Mouse (Mus musculus) limb, embryonic 14.5 days (tissue): ENCODE measurements around the gene Hsd17b13. TPM values are rescaled to one million over a fixed set of nuclear protein-coding genes. Genes with fewer than 3 reads are reported as not detected.
A peak's percentile ranks its signal among the peaks of the same experiment; 100 is the strongest.

Source experiments
- ATAC-seq: fragments of 200-750 bp; cut with Nextera tagmentation; 2 replicates; pipeline ENCODE4 v1.8.0; 2017; ENCODE audit warnings: low read depth, moderate number of reproducible peaks, moderate TSS enrichment; ENCODE audit not compliant: low FRiP score
- DNase-seq: peaks from one replicate; pipeline ENCODE4 v3.0.0-alpha.2; 2015; ENCODE audit warnings: low spot score
- H3K27ac ChIP-seq: fragments of 300-500 bp; sonication (generic); replicated peaks from 2 replicates; pipeline ENCODE4 v1.5.1; 2014; ENCODE audit warnings: low read depth, mild to moderate bottlenecking, low read length, moderate library complexity, mixed read lengths
- H3K27me3 ChIP-seq: fragments of 300-500 bp; sonication (generic); 2 replicates; pipeline ENCODE4 v1.6.1; 2014; ENCODE audit warnings: low read length, mixed read lengths; ENCODE audit not compliant: control insufficient read depth, insufficient read depth
- H3K36me3 ChIP-seq: fragments of 300-500 bp; sonication (generic); 2 replicates; pipeline ENCODE4 v1.6.1; 2014; ENCODE audit warnings: mild to moderate bottlenecking, low read length, moderate library complexity, mixed read lengths; ENCODE audit not compliant: control insufficient read depth, insufficient read depth
- H3K4me1 ChIP-seq: fragments of 300-500 bp; sonication (generic); 2 replicates; pipeline ENCODE4 v1.6.1; 2014; ENCODE audit warnings: antibody characterized with exemption, low read length, mixed read lengths; ENCODE audit not compliant: control insufficient read depth, insufficient read depth
- H3K4me2 ChIP-seq: fragments of 300-500 bp; sonication (generic); replicated peaks from 2 replicates; pipeline ENCODE4 v1.6.1; 2014; ENCODE audit warnings: low read depth, mild to moderate bottlenecking, low read length, moderate library complexity; ENCODE audit not compliant: severe bottlenecking
- H3K4me3 ChIP-seq: fragments of 300-500 bp; sonication (generic); replicated peaks from 2 replicates; pipeline ENCODE4 v1.5.1; 2014; ENCODE audit warnings: low read length
- H3K9ac ChIP-seq: fragments of 300-500 bp; sonication (generic); 2 replicates; pipeline ENCODE4 v1.6.1; 2014; ENCODE audit warnings: mild to moderate bottlenecking, low read depth, low read length, moderate library complexity; ENCODE audit not compliant: severe bottlenecking
- H3K9me3 ChIP-seq: fragments of 300-500 bp; sonication (generic); 2 replicates; pipeline ENCODE4 v1.6.1; 2016; ENCODE audit warnings: low read length; ENCODE audit not compliant: control insufficient read depth
- POLR2A ChIP-seq: fragments of 200-500 bp; IDR thresholded peaks from 2 replicates; pipeline ENCODE4 v1.8.0; 2012; ENCODE audit warnings: inconsistent platforms, mild to moderate bottlenecking, moderate library complexity, borderline replicate concordance; ENCODE audit not compliant: insufficient read depth, insufficient read length; ENCODE audit errors: extremely low read depth
- WGBS: fragments of 180-500 bp; shearing (Covaris S2); extraction: QIAGEN DNeasy Blood & Tissue Kit; methylation state at CpG from one replicate; pipeline ENCODE4 v1.1.7; 2014; 5-methylcytosine and 5-hydroxymethylcytosine counted together
- polyA plus RNA-seq, 2 experiments: library from polyadenylated mRNA; depleted of rRNA in 1 of 2; stranded (reverse) in 1 of 2; unstranded in 1 of 2; fragments of >200 nt; fragmentation: Nextera tagmentation in 1 of 2; extraction: Ambion mirVana in 1 of 2; gene quantifications; 2 replicates each; pipeline versions ENCODE4 v1.2.1 to v1.2.3; 2012 to 2014

Hsd17b13 gene
- polyA plus RNA-seq, 2 experiments: 0.04 to 0.17 TPM

GRCm38 (mm10) chr5:104022558-104022957, 45.3 kb upstream of the Hsd17b13 start:
- Histone ChIP-seq H3K9ac (0 out of 2 replicates have a peak overlapping the region, but pooled peaks have one; percentile 62), H3K4me1 (peaks cover 8% of the 10 kb centered on the region), H3K4me2 (peak overlapping the region; percentile 78), H3K36me3 (no peaks in the 10 kb centered on the region), H3K27ac (no peak overlapping the region), H3K27me3 (no peaks in the 10 kb centered on the region), H3K4me3 (peak overlapping the region; percentile 51), H3K9me3 (no peaks in the 10 kb centered on the region)
- 10% methylated on average over 5 of the region's 5 CpGs for WGBS
- TF ChIP-seq POLR2A: no peak
- DNase-seq (no peak), ATAC-seq (no peak)

GRCm38 (mm10) chr5:104021597-104022378, 44.6 kb upstream of the Hsd17b13 start, which contains the start of gene Hsd17b11:
Gene Hsd17b11, minus strand, starts transcription at chr5:104021919.
- ATAC-seq: peak; percentile 89
- DNase-seq: peak; percentile 88
- H3K9ac ChIP-seq: peak within 1 kb of the TSS; percentile 62
- H3K27ac ChIP-seq: peak within 1 kb of the TSS; percentile 43
- no peaks in the 10 kb centered on the region for H3K27me3 ChIP-seq
- peaks cover 8% of the 10 kb centered on the region for H3K4me1 ChIP-seq
- H3K4me2 ChIP-seq: peak within 1 kb of the TSS; percentile 78
- 1% methylated on average over 31 of the region's 31 CpGs for WGBS
- peak within 1 kb of the TSS; percentile 51 for H3K4me3 ChIP-seq
- H3K36me3 ChIP-seq: no peaks in the 10 kb centered on the region
- peak; percentile 44; the same call in 1 of the 2 replicates for TF ChIP-seq POLR2A
- H3K9me3 ChIP-seq: no peaks in the 10 kb centered on the region

- H3K4me3 ChIP-seq: no peak overlapping the region
- 0 out of 2 replicates have a peak, but pooled peaks cover 4% of the 10 kb centered on the region for H3K36me3 ChIP-seq
- H3K9ac ChIP-seq: no peak overlapping the region
- no peak for TF ChIP-seq POLR2A
- no peak overlapping the region for H3K27ac ChIP-seq
- ATAC-seq: no peak
- no peaks in the 10 kb centered on the region for H3K9me3 ChIP-seq
- no peaks in the 10 kb centered on the region for H3K4me1 ChIP-seq
- no peaks in the 10 kb centered on the region for H3K27me3 ChIP-seq
- no peak for DNase-seq
- H3K4me2 ChIP-seq: no peak overlapping the region
Measured at GRCm38 (mm10) chr5:104011419-104011818, 34.2 kb upstream of the Hsd17b13 start.

- WGBS: 95% methylated on average over 7 of the region's 7 CpGs
- Histone ChIP-seq H3K27me3 (no peaks in the 10 kb centered on the region), H3K4me1 (no peaks in the 10 kb centered on the region), H3K4me2 (no peak overlapping the region), H3K27ac (no peak overlapping the region), H3K36me3 (0 out of 2 replicates have a peak, but pooled peaks cover 4% of the 10 kb centered on the region), H3K4me3 (no peak overlapping the region), H3K9me3 (no peaks in the 10 kb centered on the region), H3K9ac (no peak overlapping the region)
- DNase-seq (no peak), ATAC-seq (no peak)
- no peak for TF ChIP-seq POLR2A
Measured at GRCm38 (mm10) chr5:104010261-104010660, 33.1 kb upstream of the Hsd17b13 start.

GRCm38 (mm10) chr5:104009421-104009820, 32.2 kb upstream of the Hsd17b13 start:
- Histone ChIP-seq H3K36me3 (0 out of 2 replicates have a peak, but pooled peaks cover 4% of the 10 kb centered on the region), H3K9ac (no peak overlapping the region), H3K4me2 (no peak overlapping the region), H3K27me3 (no peaks in the 10 kb centered on the region), H3K4me1 (no peaks in the 10 kb centered on the region), H3K4me3 (no peak overlapping the region), H3K27ac (no peak overlapping the region), H3K9me3 (no peaks in the 10 kb centered on the region)
- TF ChIP-seq POLR2A: no peak
- 91% methylated on average over 3 of the region's 3 CpGs for WGBS
- DNase-seq (no peak), ATAC-seq (no peak)
